ENCODE assay signal across 25 mouse cellular contexts in the genomic region with DNA sequence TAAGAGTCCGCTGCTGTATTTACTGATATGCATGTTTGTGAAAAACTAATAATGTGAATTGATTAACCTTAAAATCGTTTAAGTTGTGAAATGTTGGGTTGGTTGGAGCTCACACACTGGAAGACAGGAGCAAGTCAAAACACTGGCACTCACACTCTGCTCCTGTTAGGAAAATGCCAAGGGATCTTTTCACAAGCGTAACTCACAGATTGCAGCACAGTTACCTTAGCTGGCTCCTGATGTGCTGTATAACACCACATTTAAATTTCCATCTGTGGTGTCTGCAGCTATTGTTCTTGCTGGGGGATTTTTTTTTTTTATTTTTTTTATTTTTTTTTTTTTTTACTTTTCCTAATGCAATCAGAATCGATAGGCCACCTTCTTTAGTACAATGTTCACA.
A peak's percentile ranks its signal among the peaks of the same experiment; 100 is the strongest.
DNase-seq lines count a peak whose midpoint lies in the region; ATAC-seq lines count a peak whose summit lies in the region.
"Had no signal": no experiment of that assay in that cellular context is flagged by ENCODE, and none has a peak within 500 bp of the region (broad histone marks: within the 10 kb centered on the region; RNA-seq: fewer than 3 reads in every experiment).

No protein-coding gene starts in this region.

- H3K4me3 ChIP-seq in forebrain, embryonic 14.5 days (ENCODE audit: low read depth, low read length), result no peak overlapping the region
- H3K4me3 ChIP-seq in forebrain, embryonic 13.5 days, result no peak overlapping the region
- H3K4me3 ChIP-seq: embryonic facial prominence, embryonic 13.5 days; embryonic facial prominence, embryonic 15.5 days; erythroblast, embryonic 14.5 days; forebrain, embryonic 10.5 days; forebrain, embryonic 15.5 days had no signal

- no peaks in the 10 kb centered on the region for H3K27me3 ChIP-seq in forebrain, embryonic 14.5 days (replicated peaks; ENCODE audit: control insufficient read depth, insufficient read depth, low read length)
- no peaks in the 10 kb centered on the region for H3K27me3 ChIP-seq in forebrain, embryonic 13.5 days
- H3K27me3 ChIP-seq: CH12.LX; embryonic facial prominence, embryonic 13.5 days; embryonic facial prominence, embryonic 15.5 days; forebrain, embryonic 15.5 days; Patski had no signal

- ATAC-seq in forebrain, embryonic 14.5 days, result peak; percentile 55; the same call in 1 of the 2 replicates
- no peak for ATAC-seq in forebrain, embryonic 13.5 days
- ATAC-seq in frontal cortex, adult (ENCODE audit: low TSS enrichment), result peak; percentile 74
- ATAC-seq: activated CD4-positive, CD25-positive, alpha-beta regulatory T cell, adult 4 months; CD4-positive, CD25-positive, alpha-beta regulatory T cell, adult 4 months; forebrain, embryonic 15.5 days; Patski had no signal

- WGBS in forebrain, embryonic 14.5 days, result 71% methylated on average over 4 of the region's 4 CpGs
- WGBS in forebrain, embryonic 13.5 days, result 84% methylated on average over 4 of the region's 4 CpGs

- intact Hi-C loops in gastrocnemius, postnatal 14 days (cut with DNase I; ENCODE audit: low total_unique reads), result no loop called here

- peak; percentile 37 for DNase-seq in forebrain, embryonic 14.5 days (ENCODE audit: low spot score)
- no peak for DNase-seq in frontal cortex, adult 2 months (ENCODE audit: extremely low spot score in 1 of 2, low spot score in 1 of 2)
- DNase-seq in gastrocnemius, postnatal 14 days, result no peak
- DNase-seq: adrenal gland, adult 8-10 months; adrenal gland, postnatal 14 days; adrenal gland, postnatal 36 days; B cell, adult 2 months; cerebellum, adult 11-12 months; cerebellum, adult 8-10 months; cerebellum, adult 9-11 months; cerebellum, postnatal 14 days; cerebellum, postnatal 36 days; embryo, embryonic 11 days had no signal

- H3K9me3 ChIP-seq in forebrain, embryonic 14.5 days (replicated peaks; ENCODE audit: control insufficient read depth, low read length), result no peaks in the 10 kb centered on the region
- H3K9me3 ChIP-seq in forebrain, embryonic 13.5 days (replicated peaks), result no peaks in the 10 kb centered on the region
- H3K9me3 ChIP-seq: embryonic facial prominence, embryonic 13.5 days; embryonic facial prominence, embryonic 15.5 days; forebrain, embryonic 10.5 days; forebrain, embryonic 15.5 days; G1E had no signal

- no peak overlapping the region; the same call in 1 of the 2 replicates for H3K27ac ChIP-seq in forebrain, embryonic 14.5 days (ENCODE audit: low read depth, low read length)
- H3K27ac ChIP-seq in forebrain, embryonic 13.5 days, result no peak overlapping the region
- H3K27ac ChIP-seq: embryonic facial prominence, embryonic 13.5 days; embryonic facial prominence, embryonic 15.5 days; forebrain, embryonic 10.5 days; forebrain, embryonic 15.5 days had no signal

- H3K4me1 ChIP-seq in forebrain, embryonic 14.5 days (ENCODE audit: control insufficient read depth, insufficient read depth, low read length), result no peaks in the 10 kb centered on the region
- no peaks in the 10 kb centered on the region for H3K4me1 ChIP-seq in forebrain, embryonic 13.5 days
- H3K4me1 ChIP-seq: embryonic facial prominence, embryonic 13.5 days; embryonic facial prominence, embryonic 15.5 days; forebrain, embryonic 10.5 days had no signal

- H3K9ac ChIP-seq in forebrain, embryonic 14.5 days (ENCODE audit: low read length), result no peak overlapping the region
- no peak overlapping the region for H3K9ac ChIP-seq in forebrain, embryonic 13.5 days
- H3K9ac ChIP-seq: embryonic facial prominence, embryonic 13.5 days; embryonic facial prominence, embryonic 15.5 days; forebrain, embryonic 15.5 days had no signal

- H3K4me2 ChIP-seq in forebrain, embryonic 14.5 days (ENCODE audit: low read length), result no peak overlapping the region
- no peak overlapping the region for H3K4me2 ChIP-seq in forebrain, embryonic 13.5 days
- H3K4me2 ChIP-seq: embryonic facial prominence, embryonic 13.5 days; embryonic facial prominence, embryonic 15.5 days; forebrain, embryonic 15.5 days had no signal

- no peaks in the 10 kb centered on the region for H3K36me3 ChIP-seq in forebrain, embryonic 14.5 days (ENCODE audit: control insufficient read depth, insufficient read depth, low read length)
- no peaks in the 10 kb centered on the region for H3K36me3 ChIP-seq in forebrain, embryonic 13.5 days (ENCODE audit: poor library complexity, severe bottlenecking)
- H3K36me3 ChIP-seq: embryonic facial prominence, embryonic 13.5 days; embryonic facial prominence, embryonic 15.5 days; forebrain, embryonic 10.5 days; forebrain, embryonic 15.5 days; G1E had no signal
